Mouse (Mus musculus): ENCODE measurements at regions not wholly inside any gene's neighbourhood (a gene's known extent, or its start where the extent isn't known, plus 50 kb on each side); places are given as distances from the start of the nearest gene placed in this dataset.

DNA sequence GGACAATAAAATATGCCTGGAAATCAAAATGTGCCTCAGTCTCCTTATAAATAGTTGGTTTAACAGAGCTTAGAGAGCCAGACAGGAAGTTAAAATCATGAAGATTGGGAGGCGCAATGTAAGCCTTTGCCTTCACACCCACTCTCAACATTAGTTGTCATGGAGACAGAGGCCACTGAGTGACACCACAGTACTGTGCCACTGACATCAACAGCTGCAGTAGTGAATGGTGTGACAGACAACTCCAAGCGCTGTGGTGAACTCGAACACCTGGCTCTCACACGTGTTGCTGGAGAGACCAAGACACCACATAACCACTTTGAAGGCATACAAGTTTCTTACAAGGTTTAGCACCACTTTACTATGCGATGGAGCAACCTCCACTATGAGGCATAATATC, 172.4 kb downstream of the Ice1 start:
- no peak for TF ChIP-seq CTCF (IDR thresholded peaks at IDR 0.05; ENCODE audit: low read depth, low read length)
- TF ChIP-seq POLR2A (IDR thresholded peaks at IDR 0.05; ENCODE audit: extremely low read depth, insufficient read depth, low read length) = no peak

All from liver, adult 2 months (tissue).